Mouse (Mus musculus) CH12F3 (cell line): ENCODE measurements around the gene Tomm22.

Experiments
- in situ Hi-C: fragments of 300-500 bp; cut with MboI; formaldehyde crosslinking; loops from 2 replicates; pipeline ENCODE4 v1.14.3; 2020; ENCODE audit warnings: low sequenced_read_pairs

The Tomm22 gene

DNA sequence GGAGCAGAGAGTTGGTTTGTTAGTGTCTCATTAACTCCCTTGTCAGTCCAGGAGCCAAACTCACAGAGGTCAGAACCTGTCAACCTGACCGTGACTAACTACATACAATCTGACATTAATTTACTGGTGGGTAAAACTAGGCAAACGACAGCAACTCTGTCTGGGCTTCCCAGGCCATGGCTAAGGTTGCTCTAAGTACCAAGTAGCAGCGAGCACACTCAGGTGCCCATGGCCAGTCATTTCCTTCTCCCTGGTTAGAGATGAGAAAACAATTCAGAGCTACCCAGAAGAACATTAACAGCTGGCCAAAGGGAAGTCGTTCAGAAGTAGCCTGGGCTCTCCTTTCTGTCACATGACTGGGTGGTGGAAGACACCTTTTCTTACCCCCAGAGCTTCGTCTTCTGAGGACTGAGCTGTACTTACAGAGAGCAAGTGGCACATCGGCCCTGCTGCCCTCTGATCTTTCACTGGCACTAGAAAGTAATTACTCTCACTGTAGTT lies 14.5 kb downstream of the Tomm22 start:
- in situ Hi-C loops, result no loop called here

DNA sequence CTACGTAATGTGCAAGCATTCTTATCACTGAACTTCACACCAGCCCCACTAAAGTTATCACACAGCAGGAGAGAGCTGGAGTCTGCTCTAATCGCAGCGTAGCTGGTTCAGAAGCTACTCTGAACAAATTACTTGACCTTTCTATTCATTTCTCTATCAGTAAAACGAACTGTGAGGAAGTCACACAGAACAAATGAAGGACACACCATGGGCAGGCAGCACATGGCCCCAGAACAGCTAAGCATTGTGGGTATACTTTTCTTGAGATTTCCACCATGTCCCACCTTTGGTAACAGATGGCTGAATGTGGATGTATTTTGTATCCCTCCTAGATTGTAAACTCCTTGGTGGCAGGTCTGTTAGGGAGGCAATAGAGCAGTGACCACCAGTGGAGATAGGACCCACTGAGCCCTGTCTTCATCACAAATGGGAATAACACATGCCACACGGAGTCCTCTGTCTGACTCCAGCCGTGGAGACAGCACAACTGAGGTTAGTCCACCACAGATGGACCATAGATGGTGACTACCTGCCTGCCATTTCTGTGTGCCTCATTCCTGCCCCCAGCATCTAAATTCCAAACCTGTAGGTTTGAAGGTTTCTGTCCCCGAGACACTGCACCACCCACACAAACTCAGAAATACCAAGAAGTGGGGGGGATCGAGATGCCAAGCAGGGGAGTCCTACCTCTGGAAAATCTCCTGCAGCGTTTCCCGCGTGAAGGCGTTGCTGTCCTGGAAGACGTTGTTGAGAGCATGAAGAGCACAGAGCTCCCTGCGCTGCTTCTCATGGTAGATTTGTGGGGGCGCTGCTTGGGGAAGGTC lies 15.6 kb downstream of the Tomm22 start:
- in situ Hi-C loops, result no loop called here

DNA sequence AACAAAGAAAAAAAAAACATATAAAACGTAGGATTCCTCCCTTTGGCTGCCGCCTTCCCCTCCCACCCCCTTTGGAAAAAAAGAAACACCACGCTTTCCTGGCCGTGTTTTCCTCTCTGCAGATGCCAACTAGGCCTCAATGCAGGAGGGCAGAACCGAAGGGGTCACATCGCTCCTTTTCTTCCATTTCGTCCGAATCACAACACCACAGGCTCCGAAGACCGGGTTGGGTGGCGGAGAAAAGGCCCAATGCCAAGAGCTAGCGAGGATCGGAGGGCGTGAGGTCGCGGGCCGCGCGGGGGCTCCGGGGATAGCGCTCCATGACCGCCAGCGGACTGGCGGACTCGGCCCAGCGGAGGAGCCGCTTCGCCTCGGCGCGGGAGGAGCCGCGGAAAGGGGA lies 16.5 kb downstream of the Tomm22 start:
- in situ Hi-C loops, result no loop called here

DNA sequence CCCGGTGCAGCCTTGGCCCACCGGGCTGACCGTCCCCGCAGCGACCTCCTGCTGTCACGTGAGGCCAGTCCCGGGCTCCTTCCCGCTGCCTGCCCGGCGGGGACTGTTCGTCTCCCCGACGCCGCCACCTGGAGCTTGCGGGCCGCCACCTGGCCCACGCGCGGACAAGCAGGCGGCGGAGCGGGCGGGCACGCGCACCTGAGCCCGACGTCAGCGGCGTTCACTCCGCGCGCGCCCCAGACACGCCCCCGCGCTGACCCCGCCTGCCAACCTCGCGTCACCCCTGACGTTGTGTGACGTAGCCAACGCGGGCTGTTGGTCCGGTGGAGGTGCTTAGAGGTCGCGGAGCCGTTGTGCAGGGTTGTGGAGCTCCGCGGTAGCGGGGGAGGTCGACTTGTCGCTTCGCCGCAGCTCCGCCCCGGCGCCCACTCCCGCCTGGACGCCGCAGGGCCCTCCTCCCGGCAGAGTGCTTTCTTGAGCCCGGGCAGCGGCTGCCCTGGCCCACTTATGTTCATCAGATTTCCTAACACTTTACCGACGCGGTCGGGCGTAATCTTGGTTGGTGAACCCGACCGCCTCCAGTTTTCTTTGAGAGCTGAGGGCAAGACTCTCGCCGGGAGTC lies 17.1 kb downstream of the Tomm22 start, which contains the start of gene Josd1:
Gene Josd1 (minus strand): TSS at position 274 of the 622 bp plus-strand sequence.
- in situ Hi-C loops, result no loop called here

DNA sequence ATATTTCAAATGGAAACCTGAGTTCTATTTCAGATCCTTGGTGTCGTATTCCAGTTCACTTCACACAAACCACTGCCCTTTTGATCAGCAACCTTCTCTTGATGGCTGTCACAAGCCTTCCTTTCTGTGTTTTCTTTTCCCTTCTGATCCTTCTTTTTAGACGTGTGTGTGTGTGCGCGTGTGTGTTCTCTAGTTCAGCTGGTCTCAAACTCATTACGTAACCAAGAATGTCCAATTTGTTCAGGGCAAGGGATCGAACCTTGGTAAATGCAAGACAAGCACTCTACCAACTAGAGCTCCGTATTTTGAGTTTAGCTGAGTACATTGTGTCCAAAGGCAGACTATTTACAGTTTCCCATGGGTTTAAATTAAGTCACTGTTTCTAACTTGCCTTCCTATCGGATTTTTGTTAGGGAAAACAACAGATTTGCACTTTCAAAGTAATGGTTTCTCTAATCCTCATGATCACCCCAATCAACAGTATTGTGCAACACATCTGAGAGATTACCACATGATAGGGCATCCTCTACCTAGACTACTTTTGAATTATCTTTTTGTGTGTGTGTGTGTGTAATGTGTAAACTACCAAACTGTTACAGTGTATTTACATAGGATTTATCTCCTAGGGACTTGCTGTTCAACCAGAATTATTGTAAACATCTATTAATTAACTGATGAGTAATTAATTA lies 17.8 kb downstream of the Tomm22 start:
- in situ Hi-C loops, result no loop called here

DNA sequence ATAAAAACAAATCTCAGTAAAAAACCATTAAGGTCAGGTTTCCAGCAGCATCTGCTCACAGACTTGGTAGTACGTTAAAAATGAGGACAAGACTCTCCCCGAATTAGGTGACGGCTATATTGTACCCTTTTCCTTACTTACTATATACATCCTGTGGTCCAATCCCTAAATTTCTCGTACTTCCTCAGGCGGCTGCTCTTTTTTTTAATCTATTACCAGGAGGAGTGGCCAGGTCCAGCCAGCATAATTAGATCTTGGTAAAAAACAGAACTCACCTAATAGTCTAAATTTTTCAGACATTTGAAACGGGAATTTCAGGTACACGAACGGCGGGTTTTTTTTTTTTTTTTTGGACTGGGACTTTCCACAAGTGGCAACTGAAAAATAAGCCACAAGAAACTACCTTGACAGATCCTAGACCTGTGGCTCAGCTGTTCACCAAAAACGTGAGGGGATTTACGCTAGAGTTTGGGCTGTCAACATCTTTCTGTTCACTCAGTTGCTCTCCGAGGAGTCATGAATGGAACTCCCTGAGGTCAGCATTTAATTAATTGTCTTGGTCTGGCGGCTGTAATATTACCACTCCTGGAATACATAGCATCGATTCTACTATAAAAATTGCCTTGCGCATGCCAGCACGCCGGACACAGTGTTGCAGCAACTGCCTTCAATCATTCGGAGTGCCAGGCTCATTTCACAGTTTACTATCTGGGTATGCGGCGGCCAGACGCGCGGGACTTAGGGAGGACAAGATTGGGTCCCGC lies 19.2 kb downstream of the Tomm22 start:
- in situ Hi-C loops, result no loop called here

DNA sequence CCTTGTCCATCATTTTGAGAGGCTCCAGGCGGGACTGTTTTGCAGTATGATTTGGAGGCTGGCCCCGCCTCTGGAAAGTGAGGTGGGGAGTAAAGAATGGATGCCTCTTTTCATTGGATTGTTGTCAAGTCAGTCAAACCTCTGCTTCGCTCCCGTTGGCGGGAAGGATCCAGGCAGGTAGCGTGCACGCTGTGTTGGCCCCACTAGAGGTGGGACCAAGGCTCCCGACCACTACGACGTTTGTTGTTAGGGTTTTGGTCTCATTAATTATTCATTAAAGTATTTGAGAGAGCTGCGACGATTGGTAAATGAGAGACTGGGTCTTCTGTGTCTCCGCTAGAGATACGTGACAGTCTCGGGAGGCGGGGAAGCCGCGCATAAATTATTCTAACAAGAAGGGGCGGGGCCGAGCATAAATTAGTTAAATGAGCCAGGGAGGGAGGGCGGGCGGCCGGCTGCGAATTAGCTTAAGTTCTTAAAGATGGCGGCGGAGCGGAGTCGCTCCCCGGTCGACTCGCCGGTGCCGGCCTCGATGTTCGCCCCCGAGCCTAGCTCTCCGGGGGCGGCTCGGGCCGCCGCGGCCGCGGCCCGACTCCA lies 19.9 kb downstream of the Tomm22 start, which contains the start of gene Gtpbp1:
Gene Gtpbp1 (plus strand): TSS at position 420 of the 597 bp plus-strand sequence.
- in situ Hi-C loops, result no loop called here

DNA sequence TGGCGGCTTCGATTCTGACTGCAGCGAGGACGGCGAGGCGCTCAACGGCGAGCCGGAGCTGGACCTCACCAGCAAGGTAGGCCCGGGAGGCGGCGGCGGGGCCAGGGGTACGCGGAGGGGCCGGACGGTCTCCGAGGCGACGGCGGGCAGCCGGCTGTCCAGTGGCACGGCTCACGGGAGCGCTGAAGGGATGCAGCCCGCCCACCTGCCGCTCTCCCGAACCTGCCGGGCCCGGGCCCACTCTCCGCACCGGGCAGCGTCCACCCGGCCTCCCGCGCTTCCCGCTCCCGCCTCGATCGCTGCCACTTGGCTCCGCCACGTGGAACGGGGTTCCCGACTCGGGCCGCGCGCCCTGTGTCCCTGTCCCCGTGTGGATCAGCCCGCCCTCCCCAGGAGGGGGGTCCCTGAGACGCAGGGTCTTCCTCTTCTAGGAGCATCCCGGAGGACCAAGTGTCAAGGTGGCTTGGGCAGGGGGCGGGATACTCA lies 20.4 kb downstream of the Tomm22 start:
- in situ Hi-C loops, result no loop called here

DNA sequence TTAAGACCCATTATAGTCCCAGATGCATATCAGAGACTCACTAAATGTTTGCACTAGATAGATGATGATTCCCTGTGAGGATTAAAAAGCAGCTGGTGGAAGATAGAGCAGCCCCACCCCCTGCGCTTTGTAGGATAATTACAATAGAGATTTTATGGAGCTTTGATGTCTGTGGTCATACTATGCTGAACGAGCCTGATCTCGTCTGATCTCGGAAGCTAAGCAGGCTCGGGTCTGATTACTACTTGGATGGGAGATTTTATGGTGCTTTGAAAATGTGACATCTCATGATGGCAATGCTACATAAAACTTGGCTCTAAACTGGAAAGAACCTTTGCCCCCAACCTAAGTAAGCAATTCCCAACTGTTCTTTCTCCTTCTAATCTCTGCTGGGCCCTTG lies 21.7 kb downstream of the Tomm22 start:
- in situ Hi-C loops, result no loop called here

DNA sequence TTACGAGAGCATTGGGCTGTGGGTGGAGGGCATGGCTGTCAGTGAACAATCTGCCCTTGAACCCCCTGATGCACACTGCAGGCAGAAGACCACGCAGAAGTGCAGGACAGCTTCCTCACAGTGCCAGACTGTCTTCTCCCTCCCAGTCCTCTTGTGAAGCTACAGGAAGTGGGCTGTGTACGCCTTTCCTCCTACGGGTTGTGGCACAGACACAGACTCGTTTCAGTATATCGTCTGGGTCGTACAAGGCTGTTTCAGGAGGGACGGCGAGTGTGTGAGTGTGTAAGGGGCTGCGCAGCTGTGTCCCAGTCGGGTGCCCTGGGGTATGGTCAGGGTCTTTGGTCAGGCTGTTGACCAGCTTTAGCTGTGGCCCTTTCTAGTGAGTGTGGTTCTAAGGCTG lies 23.1 kb downstream of the Tomm22 start:
- in situ Hi-C loops, result no loop called here

DNA sequence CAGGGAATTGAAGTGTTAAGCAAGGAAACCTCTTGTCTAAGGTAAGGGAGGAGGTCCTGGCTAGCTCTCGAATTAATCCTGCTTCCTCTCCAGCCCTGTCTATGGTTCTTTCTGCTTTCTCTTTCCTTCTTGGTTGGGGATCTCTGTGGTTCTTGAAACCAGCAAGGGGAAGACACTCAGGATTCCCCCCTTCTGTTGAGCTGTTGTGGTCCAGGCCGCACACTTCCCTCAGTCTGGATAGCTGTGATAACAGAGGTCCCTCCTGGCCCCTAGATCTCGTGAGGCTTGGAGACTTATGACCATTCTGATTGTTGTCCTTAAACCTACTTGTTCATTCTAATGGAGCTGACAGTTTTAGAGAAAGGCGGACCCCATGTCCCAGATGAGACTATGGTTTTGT lies 23.9 kb downstream of the Tomm22 start:
- in situ Hi-C loops, result no loop called here

DNA sequence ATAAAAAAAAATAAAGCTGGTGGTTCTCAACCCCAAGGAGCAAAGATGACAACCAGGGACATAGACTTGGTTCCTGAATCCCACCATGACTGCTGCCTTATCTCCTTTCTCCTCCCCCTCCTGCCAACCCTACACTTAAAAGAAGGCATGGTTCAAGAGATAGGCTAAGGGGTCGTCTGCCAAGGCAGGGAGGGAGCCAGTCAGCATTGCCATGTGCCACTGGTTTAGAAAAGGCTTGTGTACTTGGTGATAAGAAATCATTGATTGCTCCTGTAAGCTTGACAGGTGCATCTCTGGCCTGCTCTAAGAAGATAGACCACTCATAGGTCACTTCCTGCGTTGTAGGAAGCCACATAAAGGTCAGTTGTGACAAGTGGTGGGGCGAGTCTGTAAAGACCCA lies 24.9 kb downstream of the Tomm22 start:
- in situ Hi-C loops, result no loop called here

DNA sequence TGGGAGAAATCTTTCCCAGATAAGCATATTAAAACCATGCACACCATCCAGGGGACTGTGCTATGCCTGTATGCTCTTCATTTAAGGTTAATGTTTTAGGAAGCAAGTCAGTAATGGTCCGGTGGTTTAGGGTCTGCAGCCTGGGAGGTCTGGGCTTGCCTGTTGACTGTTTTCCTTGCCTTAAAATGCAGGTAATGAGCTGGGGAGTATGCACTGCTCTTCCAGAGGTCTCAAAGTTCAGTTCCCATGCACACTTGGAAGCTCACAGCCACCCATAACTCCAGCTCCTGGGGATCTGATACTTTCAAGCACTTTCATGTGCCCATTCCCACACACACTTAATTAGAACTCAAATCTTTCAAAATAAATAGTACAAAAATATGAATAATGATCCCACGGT lies 25.8 kb downstream of the Tomm22 start:
- in situ Hi-C loops, result no loop called here

DNA sequence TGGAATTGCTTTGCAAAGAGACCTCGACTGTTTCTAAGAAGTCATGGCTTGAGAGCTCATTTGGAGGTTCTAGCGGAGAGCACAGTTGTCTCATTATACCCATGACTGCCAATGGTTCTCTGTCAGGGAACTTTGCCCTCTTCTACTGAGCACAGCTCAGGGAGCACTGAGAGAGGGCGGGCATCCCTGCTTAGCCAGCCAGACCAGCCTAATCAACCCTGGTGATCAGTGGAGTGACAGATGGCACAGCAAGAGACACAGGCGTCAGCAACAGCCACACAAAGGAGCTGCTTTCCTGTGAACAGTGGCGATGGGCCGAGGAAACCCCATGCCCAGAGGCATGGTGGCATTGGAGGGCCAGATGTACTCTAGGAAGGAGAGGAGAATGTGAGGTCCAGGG lies 26.4 kb downstream of the Tomm22 start:
- in situ Hi-C loops, result no loop called here

DNA sequence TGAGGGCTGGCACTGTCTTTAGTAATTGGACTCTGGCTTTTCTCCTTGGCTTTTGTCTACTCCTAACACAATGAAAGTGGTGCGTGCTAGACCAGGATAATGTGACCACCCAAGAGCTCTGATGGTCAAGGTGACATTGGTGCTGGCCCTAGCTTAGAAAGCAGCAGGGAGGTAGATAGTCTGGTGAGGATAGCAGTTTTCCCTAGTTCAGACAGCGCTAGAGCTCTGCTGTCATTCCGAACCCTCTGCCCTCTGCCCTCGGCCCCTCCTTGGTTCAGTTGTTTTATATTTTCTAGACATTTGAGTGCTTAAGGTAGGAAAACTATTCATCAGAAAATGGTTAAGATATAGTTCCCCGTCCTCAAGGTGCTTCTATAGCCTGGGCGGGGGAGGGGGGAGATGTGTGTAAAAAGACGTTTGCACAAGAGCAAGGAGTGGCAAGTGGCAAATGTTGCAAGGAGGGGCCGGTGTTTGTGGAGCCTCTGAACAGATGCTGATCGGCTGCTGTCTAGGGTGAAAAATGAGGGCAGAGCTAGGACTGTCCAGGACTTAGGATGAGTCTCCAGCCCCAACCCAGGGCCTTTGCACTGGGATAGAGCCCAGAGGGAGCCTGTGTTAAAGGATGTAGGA lies 27.0 kb downstream of the Tomm22 start:
- in situ Hi-C loops, result no loop called here

DNA sequence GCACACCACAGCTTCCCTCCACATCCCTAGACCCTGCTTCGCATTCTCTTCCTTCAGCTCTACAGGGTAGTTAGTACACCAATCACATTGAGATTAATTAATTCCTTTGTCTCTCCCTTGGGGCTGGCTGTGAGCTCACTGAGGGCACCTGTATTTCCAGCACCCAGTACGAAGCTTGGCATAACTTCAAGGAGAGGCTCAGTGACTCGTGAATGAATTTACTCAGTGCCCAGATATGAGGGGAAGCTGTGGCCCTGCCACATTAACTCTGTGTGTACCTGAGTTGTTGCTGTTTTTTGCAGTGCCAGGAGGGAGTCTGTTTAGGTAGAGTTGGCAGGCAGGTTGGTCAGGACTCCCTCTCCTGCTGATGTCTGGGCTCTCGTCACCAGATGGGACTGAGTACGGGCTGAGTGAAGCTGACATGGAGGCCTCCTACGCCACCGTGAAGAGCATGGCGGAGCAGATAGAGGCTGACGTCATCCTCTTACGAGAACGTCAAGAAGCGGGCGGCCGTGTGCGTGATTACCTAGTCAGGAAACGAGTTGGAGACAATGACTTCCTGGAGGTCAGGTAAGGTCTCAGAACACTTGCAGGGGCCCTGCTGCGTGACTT lies 36.0 kb downstream of the Tomm22 start:
- in situ Hi-C loops, result no loop called here

DNA sequence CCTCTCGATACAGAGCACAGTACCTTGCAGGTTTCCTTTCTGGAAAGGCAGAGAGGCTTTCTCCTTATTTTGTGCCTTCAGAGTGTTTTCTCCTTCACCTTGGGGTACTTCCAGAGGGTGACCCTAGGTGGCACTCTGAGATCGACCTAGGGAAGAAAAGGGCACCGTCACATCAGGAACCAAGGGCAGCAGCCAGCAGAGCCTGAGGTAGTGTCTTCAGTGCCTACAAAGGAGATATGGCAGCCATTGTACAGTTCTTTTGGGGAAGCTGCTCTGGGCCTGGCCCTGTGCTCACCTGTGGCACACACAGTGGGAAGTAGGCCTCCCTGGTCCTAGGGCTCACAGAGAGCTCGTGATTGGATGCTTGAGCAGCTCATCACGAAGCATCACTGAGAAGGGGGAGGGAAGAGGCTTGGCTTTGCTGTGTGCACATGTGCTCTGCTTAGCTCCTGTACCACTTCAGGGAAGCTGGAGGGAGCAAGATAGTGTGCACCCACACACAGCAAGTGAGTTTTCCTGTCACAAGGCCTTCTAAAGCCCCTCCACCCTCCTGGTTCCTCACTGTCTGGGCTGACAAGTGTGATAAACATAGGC lies 37.7 kb downstream of the Tomm22 start:
- in situ Hi-C loops, result no loop called here

DNA sequence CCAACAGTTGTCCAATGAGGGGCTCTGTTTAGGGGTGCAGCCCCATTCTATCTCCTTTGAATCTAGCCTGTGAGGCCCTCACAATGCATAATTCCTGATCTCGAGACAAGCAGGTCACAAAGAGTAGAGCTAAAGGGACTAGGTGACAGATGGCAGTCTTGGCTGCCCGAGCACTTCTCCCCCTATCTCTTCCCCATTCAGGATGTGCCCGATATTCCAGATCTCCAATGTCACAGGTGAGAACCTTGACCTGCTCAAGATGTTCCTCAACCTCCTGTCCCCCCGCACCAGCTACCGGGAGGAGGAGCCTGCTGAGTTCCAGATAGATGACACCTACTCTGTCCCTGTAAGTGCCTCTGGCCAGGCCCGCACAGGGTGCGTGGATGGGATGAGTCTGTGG lies 45.0 kb downstream of the Tomm22 start:
- in situ Hi-C loops, result no loop called here

DNA sequence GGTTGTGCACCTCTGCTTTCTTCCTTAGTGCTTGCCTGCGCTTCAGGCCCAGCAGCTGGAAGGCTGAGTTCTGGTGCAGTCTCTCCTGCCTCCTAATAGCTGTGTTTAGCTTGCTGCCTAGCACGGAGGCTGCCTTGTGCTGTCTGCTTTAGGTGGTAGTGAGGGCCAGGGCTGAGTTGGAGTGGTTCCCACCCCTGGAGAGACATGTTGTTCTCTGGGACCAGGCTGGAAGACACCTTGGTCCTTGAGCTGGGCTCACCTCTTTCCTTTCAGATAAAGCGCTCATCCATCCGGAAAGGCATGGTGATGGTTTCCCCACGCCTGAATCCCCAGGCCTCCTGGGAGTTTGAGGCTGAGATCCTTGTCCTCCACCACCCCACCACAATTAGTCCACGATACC lies 46.0 kb downstream of the Tomm22 start:
- in situ Hi-C loops, result no loop called here
